Mouse (Mus musculus) stomach, postnatal 0 days (tissue): ENCODE data around the gene Rras2.

ENCODE experiments used
- CTCF ChIP-seq: IDR thresholded peaks from 2 replicates; pipeline ENCODE4 v1.5.1; 2016; ENCODE audit warnings: antibody characterized with exemption, low read depth, mild to moderate bottlenecking, moderate library complexity
- EP300 ChIP-seq: optimal IDR thresholded peaks from 2 replicates; pipeline ENCODE3; 2016; ENCODE audit warnings: antibody characterized with exemption

DNA sequence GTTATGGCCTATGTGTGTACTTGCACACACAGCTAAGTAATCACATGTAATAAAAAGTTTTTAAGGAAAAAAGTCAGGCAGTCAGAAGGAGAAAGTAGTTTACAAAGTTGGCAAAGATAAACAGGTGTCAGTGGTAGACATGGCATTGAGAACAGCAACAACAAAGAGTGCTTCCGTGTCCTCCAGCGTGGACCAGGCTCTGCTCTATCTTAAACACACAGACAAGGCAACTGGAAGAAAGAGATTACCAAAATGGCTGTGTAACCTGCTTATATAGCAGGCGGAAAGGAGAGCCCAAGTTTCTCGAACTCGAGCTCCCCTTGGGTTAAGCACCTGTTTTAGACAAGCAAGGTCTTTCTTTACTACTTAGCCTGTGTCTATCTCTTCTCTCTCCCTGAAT is 37.3 kb downstream of the Rras2 start:
- TF ChIP-seq CTCF (no peak), EP300 (no peak)
